Mouse (Mus musculus): ENCODE results near the gene Olfr1040. TPM values are rescaled to one million over a fixed set of nuclear protein-coding genes. Genes with fewer than 3 reads are reported as not detected.
"Not testable (repeated sequence)": the region's sequence is repeated elsewhere in the genome, so short reads cannot be mapped to it uniquely, and the experiment has no call there.

Olfr1040 gene
- total RNA-seq (2021), result not detected
- long read RNA-seq, experiment 1, result 0 reads
- long read RNA-seq, experiment 2, result 0 reads

DNA sequence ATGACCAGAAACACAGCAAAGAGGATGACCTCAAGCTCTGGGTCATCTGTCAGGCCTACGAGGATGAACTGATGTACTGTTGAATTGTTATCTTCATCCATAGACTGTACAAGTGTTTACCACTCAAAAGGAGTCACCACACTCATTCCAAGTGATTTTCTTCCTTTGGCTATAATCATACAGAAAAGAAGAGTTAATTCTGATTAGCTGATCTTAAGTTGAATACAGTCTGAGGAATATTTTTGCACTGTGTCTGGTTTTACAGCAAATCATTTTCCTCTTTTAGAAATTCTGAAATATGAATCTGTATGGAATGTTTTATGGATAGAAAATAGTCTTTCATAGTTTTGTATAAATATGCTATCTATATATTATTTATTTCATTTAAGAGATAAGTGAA, at the start of gene Olfr1040:
Gene Olfr1040 (minus strand): TSS at position 101 of the 400 bp plus-strand sequence.
- no peak for DNase-seq (ENCODE audit: low spot score)

DNA sequence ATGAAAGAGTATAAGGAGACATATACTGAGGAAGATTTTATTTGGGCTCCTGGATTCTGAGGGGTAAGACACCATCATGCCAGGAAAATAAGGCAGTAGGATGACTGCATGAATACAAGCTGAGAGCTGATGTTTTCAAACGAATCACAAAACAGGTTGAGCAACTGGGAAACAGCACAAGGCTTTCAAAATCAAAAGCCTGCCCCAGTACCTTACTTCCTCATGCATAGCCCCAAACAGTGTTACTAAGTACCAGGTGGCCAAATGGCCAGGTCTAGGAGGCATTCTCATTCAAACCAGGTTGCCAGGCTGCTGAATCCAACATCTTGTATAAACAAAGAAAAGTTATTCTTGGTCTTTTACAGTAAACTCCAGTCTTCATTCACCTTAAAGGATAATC, 49.3 kb upstream of the Olfr1040 start:
- no peak for DNase-seq (ENCODE audit: low spot score)

DNA sequence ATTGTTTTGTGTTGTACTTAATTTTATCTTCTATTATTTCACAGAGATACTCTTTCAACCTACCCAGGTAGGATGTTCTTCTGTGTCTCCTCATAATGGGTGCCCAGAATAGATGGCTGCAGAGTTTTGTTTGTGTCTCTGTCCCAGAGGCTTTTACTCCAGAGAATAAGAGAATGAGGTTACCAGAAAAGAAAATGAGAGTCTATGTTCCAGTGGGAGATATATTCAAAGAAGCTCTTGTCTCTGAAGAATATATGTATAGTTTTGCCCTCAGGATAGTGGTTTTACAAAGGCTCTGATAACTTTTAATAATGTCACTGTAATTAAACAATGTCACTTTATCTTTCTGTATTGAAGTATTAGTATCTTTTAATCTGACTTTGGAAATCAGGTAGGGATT, 39.1 kb upstream of the Olfr1040 start, which contains the start of gene Olfr52:
Gene Olfr52 (minus strand): TSS at position 101 of the 400 bp plus-strand sequence.
- no peak for DNase-seq (ENCODE audit: low spot score)

DNA sequence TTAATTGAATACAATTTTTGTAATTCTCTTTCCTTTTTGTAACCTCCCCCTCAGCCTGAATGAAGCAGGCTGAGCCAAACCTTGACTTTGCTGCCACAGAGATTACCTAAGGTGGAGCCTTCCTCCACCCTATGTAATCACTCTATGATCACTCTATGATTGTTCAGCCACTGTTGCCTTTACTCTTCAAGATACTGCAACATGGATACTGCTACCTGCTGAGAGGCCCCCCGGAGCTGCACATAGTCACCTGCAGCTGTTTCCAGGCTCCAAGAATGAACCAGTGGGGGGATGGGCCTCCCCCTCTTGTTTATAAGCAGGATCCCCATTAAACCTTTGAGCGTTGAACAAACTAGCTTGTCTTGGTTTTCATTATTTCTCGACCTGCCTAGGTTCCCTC, 33.4 kb upstream of the Olfr1040 start:
- no peak for DNase-seq (ENCODE audit: low spot score)

DNA sequence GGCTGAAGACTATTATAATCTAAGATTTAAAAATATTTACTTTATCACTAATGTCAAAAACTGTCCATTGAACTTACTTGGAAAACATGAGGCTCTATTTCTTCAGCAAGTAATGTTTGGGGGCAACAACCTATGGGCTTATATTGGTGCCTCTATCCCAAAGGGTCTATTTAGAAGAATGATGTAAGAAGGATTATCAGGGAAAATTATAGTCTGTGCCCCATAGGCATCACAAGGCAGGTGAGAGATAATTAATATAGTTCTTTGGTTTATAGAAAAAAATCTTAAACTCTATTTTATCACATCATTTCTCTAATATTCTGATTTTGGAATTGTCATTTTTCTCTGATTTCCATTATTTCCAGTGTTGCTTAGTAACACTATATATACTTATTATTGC, 31.2 kb upstream of the Olfr1040 start, which contains the start of gene Olfr1044:
Gene Olfr1044 (minus strand): TSS at position 101 of the 400 bp plus-strand sequence.
- DNase-seq (ENCODE audit: low spot score), result no peak

DNA sequence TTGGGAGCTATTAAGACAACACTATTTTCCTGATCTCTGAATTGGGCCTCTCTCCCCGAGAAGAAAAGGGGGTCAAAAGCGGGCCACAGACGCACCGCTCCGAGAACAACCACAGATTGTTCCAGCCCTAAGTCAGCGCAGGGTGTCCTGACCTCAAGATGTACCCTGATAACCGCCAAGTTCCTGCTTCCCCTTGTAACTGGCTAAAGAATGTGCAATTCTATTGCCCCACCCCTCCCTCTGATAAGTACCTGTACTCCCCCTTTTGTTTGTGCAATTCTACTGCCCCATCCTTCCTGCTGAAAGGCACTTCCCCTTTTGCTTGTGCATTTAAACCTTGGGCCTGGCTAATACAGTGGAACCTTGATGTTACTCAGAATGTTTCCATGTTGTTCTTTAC, 28.9 kb upstream of the Olfr1040 start:
- not testable (repeated sequence) for DNase-seq (ENCODE audit: low spot score)

DNA sequence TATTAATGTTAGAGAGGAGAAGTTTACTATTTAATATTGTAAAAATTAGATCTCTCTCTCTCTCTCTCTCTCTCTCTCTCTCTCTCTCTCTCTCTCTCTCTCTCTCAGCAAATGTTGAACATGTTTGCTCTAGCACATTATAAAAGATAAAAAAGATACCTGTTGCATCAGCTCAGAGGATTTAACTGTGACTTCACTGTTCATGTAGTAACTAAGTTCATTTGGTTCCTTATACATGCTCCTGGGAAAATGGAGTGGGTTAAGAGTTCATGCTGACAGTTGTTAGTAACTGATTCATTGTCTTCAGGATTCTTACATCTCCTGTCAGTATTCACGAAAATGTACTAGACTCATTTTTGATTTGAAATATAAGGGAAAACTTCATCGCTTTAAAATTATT, 20.9 kb upstream of the Olfr1040 start, which contains the start of gene Olfr1043:
Gene Olfr1043 (minus strand): TSS at position 101 of the 400 bp plus-strand sequence.
- no peak for DNase-seq (ENCODE audit: low spot score)

DNA sequence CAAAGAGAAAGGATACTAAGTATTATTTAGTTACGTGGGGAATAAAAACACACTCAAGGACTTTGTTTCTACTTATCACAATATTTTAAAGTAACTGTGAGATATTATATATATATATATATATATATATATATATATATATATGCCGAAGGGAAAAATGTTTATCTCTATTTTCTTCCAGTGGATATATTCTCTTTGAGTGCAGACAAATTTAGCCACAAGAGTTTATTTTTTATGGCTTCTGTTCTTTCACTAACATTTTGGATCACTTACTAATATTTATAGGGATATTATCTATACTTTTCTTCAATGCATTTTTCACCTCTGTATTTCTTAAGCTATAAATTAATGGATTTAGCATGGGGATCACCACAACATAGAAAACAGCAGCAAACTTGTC, 15.2 kb upstream of the Olfr1040 start, which contains the start of gene Olfr1042:
Gene Olfr1042 (minus strand): TSS at position 101 of the 400 bp plus-strand sequence.
- DNase-seq (ENCODE audit: low spot score), result no peak

DNA sequence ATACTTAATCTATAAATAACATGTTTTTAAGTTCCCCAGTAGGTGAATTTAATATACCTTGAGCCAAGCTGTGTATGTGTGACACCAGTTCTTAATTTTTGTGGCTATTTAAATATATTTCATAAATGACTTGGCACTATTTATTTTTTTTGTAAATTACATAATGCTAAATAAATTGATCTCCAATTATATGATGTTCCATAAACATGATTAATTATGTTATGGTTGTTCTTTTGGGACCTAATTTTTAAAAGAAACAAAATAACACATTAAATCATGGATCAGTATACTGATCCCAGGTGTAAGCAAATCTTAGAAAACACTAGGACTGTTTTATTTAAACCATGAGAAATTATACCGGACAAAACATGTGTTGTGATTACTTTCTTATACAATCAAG, 10.7 kb downstream of the Olfr1040 start, which contains the start of gene Olfr1039:
Gene Olfr1039 (minus strand): TSS at position 101 of the 400 bp plus-strand sequence.
- DNase-seq (ENCODE audit: low spot score), result no peak

Other genes with a start within 250 kb of the Olfr1040 start
- gene Olfr1024, start 241.7 kb downstream of the Olfr1040 start, total RNA-seq (2021), result not detected
- not detected for gene Olfr1025-ps1, start 231.5 kb downstream of the Olfr1040 start, total RNA-seq (2021)
- not detected for gene Olfr1026, start 225.2 kb downstream of the Olfr1040 start, total RNA-seq (2021)
- gene Olfr1028, start 196.3 kb downstream of the Olfr1040 start, total RNA-seq (2021), result not detected
- gene Olfr1029, start 172.8 kb downstream of the Olfr1040 start, total RNA-seq (2021), result not detected
- gene Olfr1030, start 167.5 kb downstream of the Olfr1040 start, total RNA-seq (2021), result not detected
- gene Olfr1031, start 156.4 kb downstream of the Olfr1040 start, total RNA-seq (2021), result not detected
- not detected for gene Olfr1032, start 141.2 kb downstream of the Olfr1040 start, total RNA-seq (2021)
- under 1 TPM in 1 of 2 experiments, not detected in 1; 1.00 TPM for gene Olfr1033, start 126.1 kb downstream of the Olfr1040 start, total RNA-seq (2021)
- gene Olfr1034, start 100.9 kb downstream of the Olfr1040 start, total RNA-seq (2021), result not detected
- gene Olfr1036, start 72.7 kb downstream of the Olfr1040 start, total RNA-seq (2021), result not detected
- gene Olfr1037, start 59.3 kb downstream of the Olfr1040 start, total RNA-seq (2021), result not detected
- gene Olfr1039, start 10.8 kb downstream of the Olfr1040 start, total RNA-seq (2021), result not detected
- gene Olfr1042, start 15.1 kb upstream of the Olfr1040 start, total RNA-seq (2021), result not detected
- not detected for gene Olfr1043, start 20.8 kb upstream of the Olfr1040 start, total RNA-seq (2021)
- not detected for gene Olfr1044, start 31.1 kb upstream of the Olfr1040 start, total RNA-seq (2021)
- gene Olfr52, start 39.0 kb upstream of the Olfr1040 start, total RNA-seq (2021), result not detected
- gene Olfr1045, start 56.3 kb upstream of the Olfr1040 start, total RNA-seq (2021), result not detected
- gene Olfr1046, start 72.6 kb upstream of the Olfr1040 start, total RNA-seq (2021), result not detected
- gene Olfr1047, start 84.7 kb upstream of the Olfr1040 start, total RNA-seq (2021), result not detected
- gene Olfr1048, start 93.6 kb upstream of the Olfr1040 start, total RNA-seq (2021), result not detected
- not detected for gene Olfr1049, start 111.6 kb upstream of the Olfr1040 start, total RNA-seq (2021)
- gene Olfr1051, start 132.4 kb upstream of the Olfr1040 start, total RNA-seq (2021), result not detected
- gene Olfr1052, start 145.7 kb upstream of the Olfr1040 start, total RNA-seq (2021), result not detected
- gene Olfr1053, start 168.6 kb upstream of the Olfr1040 start, total RNA-seq (2021), result not detected
- not detected for gene Olfr1054, start 188.7 kb upstream of the Olfr1040 start, total RNA-seq (2021)
- not detected for gene Olfr1055, start 203.6 kb upstream of the Olfr1040 start, total RNA-seq (2021)
- not detected for gene Olfr1056, start 215.7 kb upstream of the Olfr1040 start, total RNA-seq (2021)
- gene Olfr1057, start 231.7 kb upstream of the Olfr1040 start, total RNA-seq (2021), result not detected
- gene Olfr1058, start 241.8 kb upstream of the Olfr1040 start, total RNA-seq (2021), result not detected